ENCODE assay signal across 8 mouse cellular contexts in genomic region chr11:84827901-84828503, GRCm38 (mm10). TPM values are rescaled to one million over a fixed set of nuclear protein-coding genes. Genes with fewer than 3 reads are reported as not detected.
DNase-seq lines count a peak whose midpoint lies in the region; ATAC-seq and TF ChIP-seq lines count a peak whose summit lies in the region.

No protein-coding gene starts in this region.

- H3K9ac ChIP-seq in CH12.LX (ENCODE audit: insufficient read depth, low read depth), result peak overlapping the region; percentile 84
- peak overlapping the region; percentile 95 for H3K9ac ChIP-seq in liver, embryonic 11.5 days (ENCODE audit: low read depth, low read length)
- peak overlapping the region; percentile 76 for H3K9ac ChIP-seq in stomach, postnatal 0 days (ENCODE audit: low read length)

- in situ Hi-C loops in CH12.LX (cut with MboI; ENCODE audit: low pct_ligation_motif_present, low pct_unique_long_range_greater_than_20kb, low sequenced_read_pairs), result no loop called here

- H3K27ac ChIP-seq in CH12.LX (ENCODE audit: insufficient read depth, low read depth), result no peak overlapping the region
- H3K27ac ChIP-seq in liver, embryonic 11.5 days (ENCODE audit: low read depth, low read length), result peak overlapping the region; percentile 95
- H3K27ac ChIP-seq in stomach, postnatal 0 days (replicated peaks), result peak overlapping the region; percentile 81; the same call in 1 of the 2 replicates

- dilution Hi-C loops in CH12.LX (cut with MboI; ENCODE audit: extremely low pct_ligation_motif_present, extremely low pct_unique_long_range_greater_than_20kb, low sequenced_read_pairs), result no loop called here

- peaks cover 4% of the 10 kb centered on the region; the same call in 1 of the 2 replicates for H3K79me2 ChIP-seq in CH12.LX (replicated peaks; ENCODE audit: control insufficient read depth, extremely low read depth, insufficient read depth, poor library complexity, severe bottlenecking)

- DNase-seq in 416B (ENCODE audit: low read depth), result peak; percentile 63
- peak; percentile 31 for DNase-seq in CH12.LX (ENCODE audit: extremely low read depth)
- no peak for DNase-seq in liver, embryonic 11.5 days (ENCODE audit: low spot score)
- DNase-seq in stomach, postnatal 0 days (ENCODE audit: low spot score), result no peak
- no peak for DNase-seq in frontal cortex, postnatal 10 days (ENCODE audit: low spot score in 2 of 2)
- no peak for DNase-seq in cerebellum, adult 9-11 months
- DNase-seq in MN1 (ENCODE audit: low spot score), result no peak

- peaks cover 6 to 36% of the 10 kb centered on the region in 2 experiments for H3K4me1 ChIP-seq in CH12.LX (ENCODE audit: control insufficient read depth in 1 of 2, insufficient read depth in 2 of 2)
- peaks cover 36% of the 10 kb centered on the region for H3K4me1 ChIP-seq in liver, embryonic 11.5 days (replicated peaks; ENCODE audit: control insufficient read depth, insufficient read depth, low read length)
- H3K4me1 ChIP-seq in stomach, postnatal 0 days (replicated peaks; ENCODE audit: control insufficient read depth, insufficient read depth), result peaks cover 2% of the 10 kb centered on the region

- ATAC-seq in granulocyte monocyte progenitor cell, adult 5-6 weeks (replicated peaks; ENCODE audit: poor library complexity, severe bottlenecking), result peak; percentile 28
- no peak for ATAC-seq in liver, embryonic 11.5 days (replicated peaks; ENCODE audit: low FRiP score)
- no peak for ATAC-seq in stomach, postnatal 0 days (ENCODE audit: low FRiP score, low TSS enrichment)

- H3K4me2 ChIP-seq in CH12.LX (ENCODE audit: insufficient read depth, low read depth, poor library complexity, severe bottlenecking), result peak overlapping the region; percentile 83
- H3K4me2 ChIP-seq in liver, embryonic 11.5 days, result peak overlapping the region; percentile 86
- peak overlapping the region; percentile 95 for H3K4me2 ChIP-seq in stomach, postnatal 0 days (replicated peaks; ENCODE audit: low read depth)

- no peak for TF ChIP-seq POLR2A in CH12.LX (IDR thresholded peaks at IDR 0.05; ENCODE audit: low read depth, low read length)

- TF ChIP-seq CTCF in CH12.LX (conservative IDR thresholded peaks at IDR 0.05 in 1 of 2, IDR thresholded peaks at IDR 0.05 in 1 of 2; ENCODE audit: low read depth in 2 of 2, low read length in 2 of 2), result no peak
- TF ChIP-seq CTCF in stomach, postnatal 0 days (IDR thresholded peaks at IDR 0.05; ENCODE audit: low read depth), result no peak

- 28% methylated on average over 3 of the region's 3 CpGs for WGBS in liver, embryonic 11.5 days
- 54% methylated on average over 3 of the region's 3 CpGs for WGBS in stomach, postnatal 0 days

- no peak for TF ChIP-seq RAD21 in CH12.LX (IDR thresholded peaks at IDR 0.05; ENCODE audit: low read depth, low read length)

- peak overlapping the region; percentile 85 to 95 (median 88) for H3K4me3 ChIP-seq in CH12.LX (replicated peaks in 1 of 3; ENCODE audit: low read depth in 2 of 3, low read length in 2 of 3, poor library complexity in 1 of 3)
- peak overlapping the region; percentile 96 for H3K4me3 ChIP-seq in liver, embryonic 11.5 days (ENCODE audit: low read depth, low read length)
- peak overlapping the region; percentile 78 for H3K4me3 ChIP-seq in stomach, postnatal 0 days (ENCODE audit: low read depth, low read length)

- H3K36me3 ChIP-seq in CH12.LX (replicated peaks in 1 of 2; ENCODE audit: control insufficient read depth in 1 of 2, insufficient read depth in 1 of 2, low read length in 1 of 2), result peaks cover 17 to 63% of the 10 kb centered on the region in 2 experiments
- peaks cover 22% of the 10 kb centered on the region for H3K36me3 ChIP-seq in liver, embryonic 11.5 days (ENCODE audit: control insufficient read depth, insufficient read depth, low read length)
- H3K36me3 ChIP-seq in stomach, postnatal 0 days (ENCODE audit: control insufficient read depth, insufficient read depth, low read length), result peaks cover 7% of the 10 kb centered on the region; the same call in 1 of the 2 replicates

- no peaks in the 10 kb centered on the region for H3K9me3 ChIP-seq in CH12.LX (replicated peaks; ENCODE audit: low read length)
- H3K9me3 ChIP-seq in liver, embryonic 11.5 days (ENCODE audit: control insufficient read depth, low read length), result no peaks in the 10 kb centered on the region
- H3K9me3 ChIP-seq in stomach, postnatal 0 days (ENCODE audit: control insufficient read depth, low read length), result no peaks in the 10 kb centered on the region

- TF ChIP-seq EP300 in CH12.LX (IDR thresholded peaks at IDR 0.05; ENCODE audit: low read length), result no peak
- TF ChIP-seq EP300 in stomach, postnatal 0 days (optimal IDR thresholded peaks at IDR 0.05), result no peak

- no peaks in the 10 kb centered on the region for H3K27me3 ChIP-seq in CH12.LX (replicated peaks)
- no peaks in the 10 kb centered on the region for H3K27me3 ChIP-seq in liver, embryonic 11.5 days (replicated peaks; ENCODE audit: control insufficient read depth, insufficient read depth, low read length)
- no peaks in the 10 kb centered on the region for H3K27me3 ChIP-seq in stomach, postnatal 0 days (ENCODE audit: control insufficient read depth, insufficient read depth, low read length)

TF ChIP-seq in CH12.LX, 34 proteins besides CTCF, POLR2A, EP300 and RAD21:
- TF ChIP-seq MEF2A (IDR thresholded peaks at IDR 0.05; ENCODE audit: borderline replicate concordance, low read depth, low read length) (no peak), ZNF384 (IDR thresholded peaks at IDR 0.05; ENCODE audit: low read depth, low read length) (peak; percentile 67)

RNA-seq across cellular contexts. Expression of gene Dhrs11, which starts 0.8 kb away (rescaled TPM):
- 8.3 and 9.6 TPM in 2 replicates for total RNA-seq in CH12.LX (2012; rRNA removed)
- 6.1 and 6.8 TPM in 2 replicates for total RNA-seq in CH12.LX (2014; rRNA removed)
- 17.0 and 17.1 TPM in 2 replicates for polyA plus RNA-seq in CH12.LX (2012; ENCODE audit: insufficient read length, low read depth)
- total RNA-seq in granulocyte monocyte progenitor cell, adult 5-6 weeks (2014; fragmentation: Nextera tagmentation), result 20.6 and 38.4 TPM in 2 replicates
- 14.9 and 15.9 TPM in 2 replicates for total RNA-seq in granulocyte monocyte progenitor cell, adult 5-6 weeks (2017)
- 115 and 119 TPM in 2 replicates for polyA plus RNA-seq in liver, embryonic 11.5 days (2014; fragmentation: Nextera tagmentation; extraction: Ambion mirVana)
- polyA plus RNA-seq in stomach, postnatal 0 days (2015; fragmentation: Nextera tagmentation; extraction: Ambion mirVana), result 10.7 and 12.3 TPM in 2 replicates

RNA-seq across cellular contexts. Expression of gene Mrm1, which starts 8.7 kb away (rescaled TPM):
- 19.6 and 27.8 TPM in 2 replicates for total RNA-seq in CH12.LX (2012; rRNA removed)
- 14.7 and 16.1 TPM in 2 replicates for total RNA-seq in CH12.LX (2014; rRNA removed)
- 10.6 and 11.1 TPM in 2 replicates for polyA plus RNA-seq in CH12.LX (2012; ENCODE audit: insufficient read length, low read depth)
- 8.1 and 10.9 TPM in 2 replicates for total RNA-seq in granulocyte monocyte progenitor cell, adult 5-6 weeks (2014; fragmentation: Nextera tagmentation)
- 6.8 and 9.2 TPM in 2 replicates for total RNA-seq in granulocyte monocyte progenitor cell, adult 5-6 weeks (2017)
- 19.4 and 20.5 TPM in 2 replicates for polyA plus RNA-seq in liver, embryonic 11.5 days (2014; fragmentation: Nextera tagmentation; extraction: Ambion mirVana)
- polyA plus RNA-seq in stomach, postnatal 0 days (2015; fragmentation: Nextera tagmentation; extraction: Ambion mirVana), result 9.0 and 10.3 TPM in 2 replicates

RNA-seq across cellular contexts. Expression of gene Ggnbp2, which starts 42.6 kb away (rescaled TPM):
- total RNA-seq in CH12.LX (2012; rRNA removed) (67.3 and 70.9 TPM in 2 replicates), CH12.LX (2014; rRNA removed) (86.5 and 105 TPM in 2 replicates)
- 108 and 125 TPM in 2 replicates for polyA plus RNA-seq in CH12.LX (2012; ENCODE audit: insufficient read length, low read depth)
- total RNA-seq in granulocyte monocyte progenitor cell, adult 5-6 weeks (2014; fragmentation: Nextera tagmentation), result 72.0 and 78.9 TPM in 2 replicates
- total RNA-seq in granulocyte monocyte progenitor cell, adult 5-6 weeks (2017), result 78.5 and 110 TPM in 2 replicates
- 78.0 and 80.2 TPM in 2 replicates for polyA plus RNA-seq in liver, embryonic 11.5 days (2014; fragmentation: Nextera tagmentation; extraction: Ambion mirVana)
- 40.6 and 44.5 TPM in 2 replicates for polyA plus RNA-seq in stomach, postnatal 0 days (2015; fragmentation: Nextera tagmentation; extraction: Ambion mirVana)

RNA-seq across cellular contexts. Expression of gene Myo19, which starts 51.9 kb away (rescaled TPM):
- total RNA-seq in CH12.LX (2012; rRNA removed) (9.1 and 13.0 TPM in 2 replicates), CH12.LX (2014; rRNA removed) (8.0 TPM in 2 replicates)
- polyA plus RNA-seq in CH12.LX (2012; ENCODE audit: insufficient read length, low read depth), result 23.1 and 27.1 TPM in 2 replicates
- 10.7 and 13.4 TPM in 2 replicates for total RNA-seq in granulocyte monocyte progenitor cell, adult 5-6 weeks (2014; fragmentation: Nextera tagmentation)
- total RNA-seq in granulocyte monocyte progenitor cell, adult 5-6 weeks (2017), result 5.1 and 5.2 TPM in 2 replicates
- 10.3 and 12.4 TPM in 2 replicates for polyA plus RNA-seq in liver, embryonic 11.5 days (2014; fragmentation: Nextera tagmentation; extraction: Ambion mirVana)
- polyA plus RNA-seq in stomach, postnatal 0 days (2015; fragmentation: Nextera tagmentation; extraction: Ambion mirVana), result 5.7 and 7.3 TPM in 2 replicates

RNA-seq across cellular contexts. Expression of gene Pigw, which starts 52.1 kb away (rescaled TPM):
- total RNA-seq in CH12.LX (2012; rRNA removed) (5.7 and 6.0 TPM in 2 replicates), CH12.LX (2014; rRNA removed) (5.5 and 6.5 TPM in 2 replicates)
- 7.8 and 9.2 TPM in 2 replicates for polyA plus RNA-seq in CH12.LX (2012; ENCODE audit: insufficient read length, low read depth)
- 5.0 and 5.8 TPM in 2 replicates for total RNA-seq in granulocyte monocyte progenitor cell, adult 5-6 weeks (2014; fragmentation: Nextera tagmentation)
- 7.8 and 8.3 TPM in 2 replicates for total RNA-seq in granulocyte monocyte progenitor cell, adult 5-6 weeks (2017)
- polyA plus RNA-seq in liver, embryonic 11.5 days (2014; fragmentation: Nextera tagmentation; extraction: Ambion mirVana), result 4.4 and 5.0 TPM in 2 replicates
- polyA plus RNA-seq in stomach, postnatal 0 days (2015; fragmentation: Nextera tagmentation; extraction: Ambion mirVana), result 1.8 and 2.4 TPM in 2 replicates

Comparison
In these comparisons a context has a peak if more than half of its experiments do, and no peak if none do; other contexts are left out.
1. DNase-seq: peak in 416B (single experiment) and CH12.LX (single experiment); none in liver, embryonic 11.5 days (single experiment), stomach, postnatal 0 days (single experiment), frontal cortex, postnatal 10 days (0 of 2), cerebellum, adult 9-11 months (single experiment) and MN1 (single experiment).
2. Peak in every context shown above with its lines, with median percentiles within 50 percentile points of each other: H3K4me2 ChIP-seq, H3K4me3 ChIP-seq and H3K9ac ChIP-seq.